Mouse (Mus musculus): Measurements from ENCODE around the gene Ets2.

- TF ChIP-seq POLR2A (IDR thresholded peaks at IDR 0.05; ENCODE audit: insufficient read depth, low read depth, low read length) (no peak), CTCF (IDR thresholded peaks at IDR 0.05) (no peak), EP300 (IDR thresholded peaks at IDR 0.05; ENCODE audit: insufficient read depth, low read depth, low read length) (0 out of 2 replicates have a peak, but pooled peaks have one; percentile 70)
Measured at GRCm38 (mm10) chr16:95759988-95760391, 58.1 kb downstream of the Ets2 start.
